Mouse (Mus musculus) kidney, postnatal 36 days (tissue): ENCODE data around the gene Gprc5b.

Experiments
- DNase-seq, 2 experiments: peaks; one replicate each; pipeline ENCODE4 v3.0.0; 2021 to 2022; ENCODE audit warnings: mixed read lengths in 2 of 2

Gene Gprc5b

GRCm38 (mm10) chr7:118948677-118949282 is 46.2 kb downstream of the Gprc5b start:
- DNase-seq = no peak

GRCm38 (mm10) chr7:118947241-118947640 is 47.8 kb downstream of the Gprc5b start:
- no peak for DNase-seq

- no peak for DNase-seq
Observed at GRCm38 (mm10) chr7:118944884-118945283, 50.1 kb downstream of the Gprc5b start.

- DNase-seq = peak in 1 of 2 experiments; percentile 5
Observed at GRCm38 (mm10) chr7:118943170-118943569, 51.8 kb downstream of the Gprc5b start.

GRCm38 (mm10) chr7:118942297-118942696 is 52.7 kb downstream of the Gprc5b start:
- DNase-seq = no peak

- no peak for DNase-seq
Observed at GRCm38 (mm10) chr7:118937469-118938387, 57.3 kb downstream of the Gprc5b start.

GRCm38 (mm10) chr7:118936844-118937243 is 58.2 kb downstream of the Gprc5b start:
- DNase-seq = no peak

- no peak for DNase-seq
Observed at GRCm38 (mm10) chr7:118935306-118935705, 59.7 kb downstream of the Gprc5b start.

- DNase-seq = no peak
Observed at GRCm38 (mm10) chr7:118931502-118932395, 63.3 kb downstream of the Gprc5b start.

- DNase-seq = peak in 1 of 2 experiments; percentile 23
Observed at GRCm38 (mm10) chr7:118929601-118930311, 65.3 kb downstream of the Gprc5b start.

- DNase-seq = no peak
Observed at GRCm38 (mm10) chr7:118928916-118929315, 66.1 kb downstream of the Gprc5b start.

- DNase-seq = no peak
Observed at GRCm38 (mm10) chr7:118928316-118928715, 66.7 kb downstream of the Gprc5b start.

GRCm38 (mm10) chr7:118927279-118927678 is 67.7 kb downstream of the Gprc5b start:
- no peak for DNase-seq

- DNase-seq = no peak
Observed at GRCm38 (mm10) chr7:118926516-118927260, 68.3 kb downstream of the Gprc5b start.

GRCm38 (mm10) chr7:118925547-118925946 is 69.5 kb downstream of the Gprc5b start:
- DNase-seq = no peak

GRCm38 (mm10) chr7:118922441-118923202 is 72.4 kb downstream of the Gprc5b start:
- DNase-seq = peak; percentile 8 to 11
